Mouse (Mus musculus): ENCODE results near the gene Trmt10c. TPM values are rescaled to one million over a fixed set of nuclear protein-coding genes. Genes with fewer than 3 reads are reported as not detected.

Trmt10c gene
- polyA plus RNA-seq, 1 experiment from 2014 or later, result 33.6 TPM

Small RNA genes lying within 50 kb of the gene (microRNA-seq; reads per million reads assigned to microRNA genes)
- not detected for gene Gm24047

Other genes with a start within 250 kb of the Trmt10c start
- 2.1 and 2.8 TPM in 2 replicates for gene Nfkbiz, start 198.9 kb downstream of the Trmt10c start, polyA plus RNA-seq (2016; fragmentation: Nextera tagmentation; extraction: Ambion mirVana)
- gene Nxpe3, start 142.5 kb downstream of the Trmt10c start, polyA plus RNA-seq (2016; fragmentation: Nextera tagmentation; extraction: Ambion mirVana), result 0.96 and 1.1 TPM in 2 replicates
- 17.6 and 17.9 TPM in 2 replicates for gene Cep97, start 103.0 kb downstream of the Trmt10c start, polyA plus RNA-seq (2016; fragmentation: Nextera tagmentation; extraction: Ambion mirVana)
- gene Rpl24, start 71.5 kb downstream of the Trmt10c start, polyA plus RNA-seq (2016; fragmentation: Nextera tagmentation; extraction: Ambion mirVana), result 735 and 738 TPM in 2 replicates
- 17.1 and 18.7 TPM in 2 replicates for gene Zbtb11, start 63.9 kb downstream of the Trmt10c start, polyA plus RNA-seq (2016; fragmentation: Nextera tagmentation; extraction: Ambion mirVana)
- gene Pcnp, start 8.1 kb downstream of the Trmt10c start, polyA plus RNA-seq (2016; fragmentation: Nextera tagmentation; extraction: Ambion mirVana), result 307 and 319 TPM in 2 replicates
- 30.9 and 35.3 TPM in 2 replicates for gene Senp7, start 10.5 kb upstream of the Trmt10c start, polyA plus RNA-seq (2016; fragmentation: Nextera tagmentation; extraction: Ambion mirVana)
- 0.05 and 0.09 TPM in 2 replicates for gene Impg2, start 166.5 kb upstream of the Trmt10c start, polyA plus RNA-seq (2016; fragmentation: Nextera tagmentation; extraction: Ambion mirVana)

Measured in embryonic facial prominence, embryonic 10.5 days (tissue).